Mouse (Mus musculus): ENCODE measurements around the gene Rap1gap. TPM values are rescaled to one million over a fixed set of nuclear protein-coding genes. Genes with fewer than 3 reads are reported as not detected.

Gene Rap1gap
- polyA plus RNA-seq, 1 experiment from 2014 or later, result 3.3 TPM

GRCm38 (mm10) chr4:137636597-137636996 is 27.9 kb upstream of the Rap1gap start:
- H3K27me3 ChIP-seq (ENCODE audit: control insufficient read depth, insufficient read depth, low read length), result no peaks in the 10 kb centered on the region
- 87% methylated on average over 3 of the region's 3 CpGs for WGBS (ENCODE audit: insufficient replicate concordance)

GRCm38 (mm10) chr4:137641556-137641955 is 23.0 kb upstream of the Rap1gap start:
- ATAC-seq (replicated peaks; ENCODE audit: insufficient number of reproducible peaks, low FRiP score, low TSS enrichment), result no peak

More at GRCm38 (mm10) chr4:137636597-137636996, 27.9 kb upstream of the Rap1gap start:
- H3K4me1 ChIP-seq (ENCODE audit: control insufficient read depth, insufficient read depth, low read length), result no peaks in the 10 kb centered on the region
- H3K4me3 ChIP-seq (ENCODE audit: low read depth, low read length), result no peak overlapping the region
- no peaks in the 10 kb centered on the region for H3K9me3 ChIP-seq (replicated peaks; ENCODE audit: control insufficient read depth, low read length)
- H3K27ac ChIP-seq (ENCODE audit: low read depth, low read length), result no peak overlapping the region
- ATAC-seq (replicated peaks; ENCODE audit: insufficient number of reproducible peaks, low FRiP score, low TSS enrichment), result no peak
- H3K36me3 ChIP-seq (ENCODE audit: control insufficient read depth, insufficient read depth, low read length), result peaks cover 50% of the 10 kb centered on the region
- no peak overlapping the region for H3K4me2 ChIP-seq
- H3K9ac ChIP-seq (ENCODE audit: low read depth, low read length), result no peak overlapping the region

GRCm38 (mm10) chr4:137642101-137642500 is 22.4 kb upstream of the Rap1gap start:
- Histone ChIP-seq H3K9me3 (replicated peaks; ENCODE audit: control insufficient read depth, low read length) (no peaks in the 10 kb centered on the region), H3K27ac (ENCODE audit: low read depth, low read length) (no peak overlapping the region), H3K9ac (ENCODE audit: low read depth, low read length) (no peak overlapping the region), H3K4me3 (ENCODE audit: low read depth, low read length) (no peak overlapping the region), H3K4me2 (no peak overlapping the region), H3K27me3 (ENCODE audit: control insufficient read depth, insufficient read depth, low read length) (no peaks in the 10 kb centered on the region), H3K4me1 (ENCODE audit: control insufficient read depth, insufficient read depth, low read length) (no peaks in the 10 kb centered on the region), H3K36me3 (ENCODE audit: control insufficient read depth, insufficient read depth, low read length) (peaks cover 43% of the 10 kb centered on the region)
- ATAC-seq (replicated peaks; ENCODE audit: insufficient number of reproducible peaks, low FRiP score, low TSS enrichment), result no peak
- 86% methylated on average over 2 of the region's 2 CpGs for WGBS (ENCODE audit: insufficient replicate concordance)

More at GRCm38 (mm10) chr4:137641556-137641955, 23.0 kb upstream of the Rap1gap start:
- Histone ChIP-seq H3K4me2 (no peak overlapping the region), H3K4me3 (ENCODE audit: low read depth, low read length) (no peak overlapping the region), H3K27me3 (ENCODE audit: control insufficient read depth, insufficient read depth, low read length) (no peaks in the 10 kb centered on the region), H3K27ac (ENCODE audit: low read depth, low read length) (no peak overlapping the region), H3K9me3 (replicated peaks; ENCODE audit: control insufficient read depth, low read length) (no peaks in the 10 kb centered on the region), H3K4me1 (ENCODE audit: control insufficient read depth, insufficient read depth, low read length) (no peaks in the 10 kb centered on the region), H3K9ac (ENCODE audit: low read depth, low read length) (no peak overlapping the region), H3K36me3 (ENCODE audit: control insufficient read depth, insufficient read depth, low read length) (peaks cover 43% of the 10 kb centered on the region)
- 82% methylated on average over 5 of the region's 5 CpGs for WGBS (ENCODE audit: insufficient replicate concordance)

- Histone ChIP-seq H3K9ac (ENCODE audit: low read depth, low read length) (no peak overlapping the region), H3K9me3 (replicated peaks; ENCODE audit: control insufficient read depth, low read length) (no peaks in the 10 kb centered on the region), H3K4me1 (ENCODE audit: control insufficient read depth, insufficient read depth, low read length) (no peaks in the 10 kb centered on the region), H3K4me3 (ENCODE audit: low read depth, low read length) (no peak overlapping the region), H3K36me3 (ENCODE audit: control insufficient read depth, insufficient read depth, low read length) (peaks cover 41% of the 10 kb centered on the region), H3K4me2 (no peak overlapping the region), H3K27ac (ENCODE audit: low read depth, low read length) (no peak overlapping the region), H3K27me3 (ENCODE audit: control insufficient read depth, insufficient read depth, low read length) (no peaks in the 10 kb centered on the region)
- ATAC-seq (replicated peaks; ENCODE audit: insufficient number of reproducible peaks, low FRiP score, low TSS enrichment), result no peak
- 91% methylated on average over 2 of the region's 2 CpGs for WGBS (ENCODE audit: insufficient replicate concordance)
Measured at GRCm38 (mm10) chr4:137643459-137643858, 21.1 kb upstream of the Rap1gap start.

- no peak for ATAC-seq (replicated peaks; ENCODE audit: insufficient number of reproducible peaks, low FRiP score, low TSS enrichment)
Measured at GRCm38 (mm10) chr4:137646262-137646661, 18.3 kb upstream of the Rap1gap start.

DNA sequence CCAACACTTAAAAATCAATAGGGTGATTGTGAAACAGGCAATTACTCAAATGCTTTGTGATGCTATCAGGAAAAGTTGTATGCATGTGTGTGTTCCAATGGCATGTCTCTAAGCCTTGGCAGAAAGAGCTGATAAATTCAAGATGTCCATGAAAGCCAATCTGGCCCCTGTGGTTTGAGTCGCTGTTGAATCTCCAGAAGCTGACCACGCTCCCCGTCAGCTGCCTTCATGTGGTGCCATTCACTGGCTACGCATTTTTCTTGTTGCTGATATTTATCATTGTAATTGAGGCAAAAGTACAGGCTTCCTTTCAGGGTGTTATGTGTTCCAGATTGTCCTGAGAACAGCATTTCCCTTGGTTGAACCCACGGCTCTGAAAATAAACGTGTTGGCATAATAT is 16.9 kb upstream of the Rap1gap start:
- Histone ChIP-seq H3K9ac (ENCODE audit: low read depth, low read length) (no peak overlapping the region), H3K36me3 (ENCODE audit: control insufficient read depth, insufficient read depth, low read length) (peaks cover 31% of the 10 kb centered on the region), H3K27ac (ENCODE audit: low read depth, low read length) (no peak overlapping the region), H3K27me3 (ENCODE audit: control insufficient read depth, insufficient read depth, low read length) (no peaks in the 10 kb centered on the region), H3K4me3 (ENCODE audit: low read depth, low read length) (no peak overlapping the region), H3K4me1 (ENCODE audit: control insufficient read depth, insufficient read depth, low read length) (no peaks in the 10 kb centered on the region), H3K9me3 (replicated peaks; ENCODE audit: control insufficient read depth, low read length) (no peaks in the 10 kb centered on the region), H3K4me2 (no peak overlapping the region)
- no peak for ATAC-seq (replicated peaks; ENCODE audit: insufficient number of reproducible peaks, low FRiP score, low TSS enrichment)
- 83% methylated on average over 6 of the region's 6 CpGs for WGBS (ENCODE audit: insufficient replicate concordance)

More at GRCm38 (mm10) chr4:137646262-137646661, 18.3 kb upstream of the Rap1gap start:
- Histone ChIP-seq H3K4me1 (ENCODE audit: control insufficient read depth, insufficient read depth, low read length) (no peaks in the 10 kb centered on the region), H3K27ac (ENCODE audit: low read depth, low read length) (no peak overlapping the region), H3K4me2 (no peak overlapping the region), H3K9me3 (replicated peaks; ENCODE audit: control insufficient read depth, low read length) (no peaks in the 10 kb centered on the region), H3K9ac (ENCODE audit: low read depth, low read length) (no peak overlapping the region), H3K36me3 (ENCODE audit: control insufficient read depth, insufficient read depth, low read length) (peaks cover 33% of the 10 kb centered on the region), H3K4me3 (ENCODE audit: low read depth, low read length) (no peak overlapping the region), H3K27me3 (ENCODE audit: control insufficient read depth, insufficient read depth, low read length) (no peaks in the 10 kb centered on the region)

DNA sequence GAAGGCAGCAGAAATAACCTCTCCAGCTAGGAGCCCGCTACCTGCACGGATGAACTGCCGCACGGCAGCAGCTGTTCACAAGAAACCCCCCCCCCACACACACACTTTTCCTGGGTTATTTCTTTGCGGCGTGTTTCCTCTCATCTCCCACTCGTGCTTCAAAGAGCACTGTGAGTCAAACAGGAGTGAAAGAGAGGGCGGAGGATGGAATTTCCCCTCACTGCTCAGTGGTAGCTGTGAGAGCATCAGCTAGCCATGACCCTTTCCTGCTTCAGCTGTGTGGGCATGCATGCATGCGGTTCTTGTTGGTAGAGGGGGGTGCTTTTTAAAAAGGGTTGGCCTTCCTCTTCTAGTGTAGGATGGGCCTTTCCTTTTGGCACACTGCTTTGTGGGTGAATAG is 16.3 kb upstream of the Rap1gap start:
- WGBS (ENCODE audit: insufficient replicate concordance), result 89% methylated on average over 9 of the region's 9 CpGs
- no peak for ATAC-seq (replicated peaks; ENCODE audit: insufficient number of reproducible peaks, low FRiP score, low TSS enrichment)
- Histone ChIP-seq H3K9me3 (replicated peaks; ENCODE audit: control insufficient read depth, low read length) (no peaks in the 10 kb centered on the region), H3K4me3 (ENCODE audit: low read depth, low read length) (no peak overlapping the region), H3K4me2 (no peak overlapping the region), H3K27ac (ENCODE audit: low read depth, low read length) (no peak overlapping the region), H3K4me1 (ENCODE audit: control insufficient read depth, insufficient read depth, low read length) (no peaks in the 10 kb centered on the region), H3K27me3 (ENCODE audit: control insufficient read depth, insufficient read depth, low read length) (no peaks in the 10 kb centered on the region), H3K36me3 (ENCODE audit: control insufficient read depth, insufficient read depth, low read length) (peaks cover 31% of the 10 kb centered on the region), H3K9ac (ENCODE audit: low read depth, low read length) (no peak overlapping the region)

- no peak overlapping the region for H3K9ac ChIP-seq (ENCODE audit: low read depth, low read length)
- H3K27me3 ChIP-seq (ENCODE audit: control insufficient read depth, insufficient read depth, low read length), result no peaks in the 10 kb centered on the region
- no peaks in the 10 kb centered on the region for H3K9me3 ChIP-seq (replicated peaks; ENCODE audit: control insufficient read depth, low read length)
- H3K4me2 ChIP-seq, result no peak overlapping the region
- H3K27ac ChIP-seq (ENCODE audit: low read depth, low read length), result no peak overlapping the region
- peaks cover 22% of the 10 kb centered on the region for H3K36me3 ChIP-seq (ENCODE audit: control insufficient read depth, insufficient read depth, low read length)
- no peaks in the 10 kb centered on the region for H3K4me1 ChIP-seq (ENCODE audit: control insufficient read depth, insufficient read depth, low read length)
- H3K4me3 ChIP-seq (ENCODE audit: low read depth, low read length), result no peak overlapping the region
- no peak for ATAC-seq (replicated peaks; ENCODE audit: insufficient number of reproducible peaks, low FRiP score, low TSS enrichment)
- 82% methylated on average over 5 of the region's 5 CpGs for WGBS (ENCODE audit: insufficient replicate concordance)
Measured at GRCm38 (mm10) chr4:137650912-137651311, 13.6 kb upstream of the Rap1gap start.

GRCm38 (mm10) chr4:137652835-137653346 is 11.6 kb upstream of the Rap1gap start:
- peaks cover 25% of the 10 kb centered on the region for H3K36me3 ChIP-seq (ENCODE audit: control insufficient read depth, insufficient read depth, low read length)
- no peaks in the 10 kb centered on the region for H3K4me1 ChIP-seq (ENCODE audit: control insufficient read depth, insufficient read depth, low read length)
- H3K4me3 ChIP-seq (ENCODE audit: low read depth, low read length), result no peak overlapping the region
- ATAC-seq (replicated peaks; ENCODE audit: insufficient number of reproducible peaks, low FRiP score, low TSS enrichment), result no peak
- no peaks in the 10 kb centered on the region for H3K9me3 ChIP-seq (replicated peaks; ENCODE audit: control insufficient read depth, low read length)
- H3K27me3 ChIP-seq (ENCODE audit: control insufficient read depth, insufficient read depth, low read length), result no peaks in the 10 kb centered on the region
- 87% methylated on average over 5 of the region's 5 CpGs for WGBS (ENCODE audit: insufficient replicate concordance)
- no peak overlapping the region for H3K4me2 ChIP-seq
- no peak overlapping the region for H3K27ac ChIP-seq (ENCODE audit: low read depth, low read length)
- H3K9ac ChIP-seq (ENCODE audit: low read depth, low read length), result no peak overlapping the region
